ENCODE assay signal across 10 mouse cellular contexts in the genomic region with DNA sequence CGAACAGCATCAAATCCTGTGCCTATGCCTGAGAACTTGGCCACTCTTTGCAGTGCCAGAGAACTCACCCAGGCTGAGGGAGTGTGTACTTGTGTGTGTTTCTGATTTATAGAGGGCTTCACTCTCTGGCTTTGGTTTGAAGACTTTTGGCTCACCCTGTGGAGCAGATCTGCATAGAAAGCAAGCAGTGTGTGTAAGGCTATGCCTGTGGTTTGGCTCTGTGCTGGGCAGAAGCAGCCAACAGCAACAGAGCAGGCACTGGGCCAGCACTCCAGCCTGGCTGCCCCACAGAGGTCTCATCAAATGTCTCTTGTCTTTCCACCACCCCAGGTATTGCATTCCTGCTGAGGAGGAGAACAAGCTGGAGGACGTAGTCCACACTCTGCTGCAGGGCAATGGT.
A peak's percentile ranks its signal among the peaks of the same experiment; 100 is the strongest.
DNase-seq lines count a peak whose midpoint lies in the region; ATAC-seq lines count a peak whose summit lies in the region.
"Had no signal": no experiment of that assay in that cellular context is flagged by ENCODE, and none has a peak within 500 bp of the region (broad histone marks: within the 10 kb centered on the region; RNA-seq: fewer than 3 reads in every experiment).

No protein-coding gene starts in this region.

- H3K9ac ChIP-seq in neural tube, embryonic 14.5 days (replicated peaks; ENCODE audit: low read depth, low read length), result no peak overlapping the region
- H3K9ac ChIP-seq: embryonic facial prominence, embryonic 12.5 days; midbrain, embryonic 12.5 days had no signal

- peak; percentile 96 for DNase-seq in heart, adult 11 months
- DNase-seq in heart, embryonic 10.5 days (ENCODE audit: low spot score), result no peak
- DNase-seq in urinary bladder, postnatal 14 days (ENCODE audit: low spot score), result peak; percentile 62
- DNase-seq in urinary bladder, postnatal 25 days (ENCODE audit: low spot score), result no peak
- peak; percentile 60 to 73 for DNase-seq in heart, postnatal 14 days
- no peak for DNase-seq in right cerebral cortex, adult 2 months (ENCODE audit: low spot score in 2 of 2)
- no peak for DNase-seq in thymus, postnatal 14 days

- no peak overlapping the region for H3K27ac ChIP-seq in heart, embryonic 10.5 days
- no peak overlapping the region for H3K27ac ChIP-seq in neural tube, embryonic 14.5 days (ENCODE audit: low read depth, low read length)
- H3K27ac ChIP-seq: embryonic facial prominence, embryonic 12.5 days; midbrain, embryonic 12.5 days had no signal

- 93% methylated on average over 2 of the region's 2 CpGs for WGBS in heart, embryonic 10.5 days
- 57% methylated on average over 2 of the region's 2 CpGs for WGBS in neural tube, embryonic 14.5 days

- H3K36me3 ChIP-seq in heart, embryonic 10.5 days, result peaks cover 96% of the 10 kb centered on the region
- peaks cover 83% of the 10 kb centered on the region for H3K36me3 ChIP-seq in neural tube, embryonic 14.5 days (ENCODE audit: control insufficient read depth, insufficient read depth, low read length)

- H3K9me3 ChIP-seq in heart, embryonic 10.5 days, result no peaks in the 10 kb centered on the region
- H3K9me3 ChIP-seq in neural tube, embryonic 14.5 days (ENCODE audit: control insufficient read depth, low read length), result no peaks in the 10 kb centered on the region
- H3K9me3 ChIP-seq: embryonic facial prominence, embryonic 12.5 days; midbrain, embryonic 12.5 days had no signal

- no peak overlapping the region for H3K4me2 ChIP-seq in neural tube, embryonic 14.5 days (ENCODE audit: low read depth, low read length)
- H3K4me2 ChIP-seq: embryonic facial prominence, embryonic 12.5 days; midbrain, embryonic 12.5 days had no signal

- peak; percentile 59; the same call in 1 of the 2 replicates for ATAC-seq in neural tube, embryonic 14.5 days (ENCODE audit: low read depth)

- no peak overlapping the region for H3K4me3 ChIP-seq in heart, embryonic 10.5 days
- no peak overlapping the region for H3K4me3 ChIP-seq in neural tube, embryonic 14.5 days (ENCODE audit: low read depth, low read length)
- H3K4me3 ChIP-seq: embryonic facial prominence, embryonic 12.5 days; midbrain, embryonic 12.5 days had no signal

- peaks cover 9% of the 10 kb centered on the region; the same call in 1 of the 2 replicates for H3K4me1 ChIP-seq in heart, embryonic 10.5 days
- peaks cover 3% of the 10 kb centered on the region; the same call in 1 of the 2 replicates for H3K4me1 ChIP-seq in neural tube, embryonic 14.5 days (ENCODE audit: control insufficient read depth, insufficient read depth, low read length)

- intact Hi-C loops in heart, postnatal 14 days (cut with DNase I), result no loop called here

- H3K27me3 ChIP-seq in heart, embryonic 10.5 days (ENCODE audit: insufficient read depth, poor library complexity, severe bottlenecking), result no peaks in the 10 kb centered on the region
- H3K27me3 ChIP-seq in neural tube, embryonic 14.5 days (ENCODE audit: control insufficient read depth, insufficient read depth, low read length), result no peaks in the 10 kb centered on the region
- H3K27me3 ChIP-seq: embryonic facial prominence, embryonic 12.5 days; midbrain, embryonic 12.5 days had no signal

Comparison
In these comparisons a context has a peak if more than half of its experiments do, and no peak if none do; other contexts are left out.
1. DNase-seq: peak in heart, adult 11 months (single experiment), urinary bladder, postnatal 14 days (single experiment) and heart, postnatal 14 days (2 of 2); none in heart, embryonic 10.5 days (single experiment), urinary bladder, postnatal 25 days (single experiment), right cerebral cortex, adult 2 months (0 of 2) and thymus, postnatal 14 days (single experiment).